ENCODE assay signal across 11 mouse cellular contexts in genomic region chr11:68285754-68286141, GRCm38 (mm10).
DNase-seq lines count a peak whose midpoint lies in the region; ATAC-seq and TF ChIP-seq lines count a peak whose summit lies in the region.
"Had no signal": no experiment of that assay in that cellular context is flagged by ENCODE, and none has a peak within 500 bp of the region (broad histone marks: within the 10 kb centered on the region; RNA-seq: fewer than 3 reads in every experiment).

No protein-coding gene starts in this region.

- H3K27ac ChIP-seq in heart, embryonic 12.5 days (ENCODE audit: poor library complexity, severe bottlenecking), result peak overlapping the region; percentile 64
- H3K27ac ChIP-seq in midbrain, embryonic 10.5 days (replicated peaks), result peak overlapping the region; percentile 74
- H3K27ac ChIP-seq in midbrain, embryonic 15.5 days, result no peak overlapping the region
- H3K27ac ChIP-seq in stomach, embryonic 16.5 days (ENCODE audit: low read length), result peak overlapping the region; percentile 78

- H3K36me3 ChIP-seq in heart, embryonic 12.5 days, result no peaks in the 10 kb centered on the region
- H3K36me3 ChIP-seq in midbrain, embryonic 10.5 days, result no peaks in the 10 kb centered on the region
- H3K36me3 ChIP-seq in midbrain, embryonic 15.5 days (replicated peaks), result no peaks in the 10 kb centered on the region
- H3K36me3 ChIP-seq in stomach, embryonic 16.5 days (ENCODE audit: control insufficient read depth, insufficient read depth, low read length), result no peaks in the 10 kb centered on the region

- 0 out of 2 replicates have a peak overlapping the region, but pooled peaks have one; percentile 38 for H3K9ac ChIP-seq in heart, embryonic 12.5 days
- no peak overlapping the region for H3K9ac ChIP-seq in midbrain, embryonic 15.5 days
- peak overlapping the region; percentile 49; the same call in 1 of the 2 replicates for H3K9ac ChIP-seq in stomach, embryonic 16.5 days (ENCODE audit: low read length)

- H3K27me3 ChIP-seq in heart, embryonic 12.5 days (replicated peaks), result no peaks in the 10 kb centered on the region
- peaks cover 53% of the 10 kb centered on the region for H3K27me3 ChIP-seq in midbrain, embryonic 10.5 days (ENCODE audit: low read depth, poor library complexity, severe bottlenecking)
- H3K27me3 ChIP-seq in midbrain, embryonic 15.5 days (replicated peaks), result 0 out of 2 replicates have a peak, but pooled peaks cover 2% of the 10 kb centered on the region
- H3K27me3 ChIP-seq in stomach, embryonic 16.5 days (ENCODE audit: control insufficient read depth, insufficient read depth, low read length), result no peaks in the 10 kb centered on the region

- 17% methylated on average over 3 of the region's 3 CpGs for WGBS in heart, embryonic 12.5 days
- WGBS in midbrain, embryonic 10.5 days, result 18% methylated on average over 3 of the region's 3 CpGs
- 17% methylated on average over 3 of the region's 3 CpGs for WGBS in midbrain, embryonic 15.5 days
- WGBS in lung, adult 2 months, result 15% methylated on average over 3 of the region's 3 CpGs
- WGBS in stomach, embryonic 16.5 days, result 31% methylated on average over 3 of the region's 3 CpGs

- TF ChIP-seq POLR2A in lung, adult 2 months (IDR thresholded peaks at IDR 0.05; ENCODE audit: borderline replicate concordance, extremely low read depth, low read depth, low read length), result no peak

- peaks cover 27% of the 10 kb centered on the region for H3K4me1 ChIP-seq in heart, embryonic 12.5 days (replicated peaks)
- peaks cover 83% of the 10 kb centered on the region for H3K4me1 ChIP-seq in midbrain, embryonic 10.5 days
- H3K4me1 ChIP-seq in midbrain, embryonic 15.5 days, result peaks cover 3% of the 10 kb centered on the region; the same call in 1 of the 2 replicates
- peaks cover 16% of the 10 kb centered on the region for H3K4me1 ChIP-seq in lung, adult 2 months (ENCODE audit: control insufficient read depth, insufficient read depth, low read length)
- peaks cover 26% of the 10 kb centered on the region for H3K4me1 ChIP-seq in stomach, embryonic 16.5 days (ENCODE audit: control insufficient read depth, insufficient read depth, low read length)

- no peak for ATAC-seq in heart, embryonic 12.5 days (ENCODE audit: insufficient number of reproducible peaks, low FRiP score)
- ATAC-seq in midbrain, embryonic 15.5 days (replicated peaks), result no peak
- peak; percentile 53; the same call in 1 of the 2 replicates for ATAC-seq in stomach, embryonic 16.5 days (ENCODE audit: insufficient read depth, low FRiP score)

- no peak overlapping the region for H3K4me3 ChIP-seq in heart, embryonic 12.5 days
- no peak overlapping the region for H3K4me3 ChIP-seq in midbrain, embryonic 10.5 days
- no peak overlapping the region for H3K4me3 ChIP-seq in midbrain, embryonic 15.5 days
- H3K4me3 ChIP-seq in lung, adult 2 months (replicated peaks; ENCODE audit: extremely low read depth, low read depth, low read length), result no peak overlapping the region
- no peak overlapping the region for H3K4me3 ChIP-seq in stomach, embryonic 16.5 days (replicated peaks; ENCODE audit: low read length)

- no peak for TF ChIP-seq CTCF in lung, adult 2 months (IDR thresholded peaks at IDR 0.05; ENCODE audit: insufficient read depth, low read length)

- DNase-seq in heart, adult 8-10 months (ENCODE audit: low spot score), result no peak
- no peak for DNase-seq in midbrain, embryonic 10.5 days (ENCODE audit: low spot score)
- DNase-seq in lung, adult 2 months, result peak; percentile 48
- no peak for DNase-seq in thymus, postnatal 10 days (ENCODE audit: low spot score in 2 of 2)
- no peak for DNase-seq in cerebellum, adult 8-10 months
- DNase-seq: embryo, embryonic 11 days; gastrocnemius, postnatal 10 days; kidney, postnatal 25 days had no signal

- no peak overlapping the region for H3K4me2 ChIP-seq in heart, embryonic 12.5 days
- H3K4me2 ChIP-seq in midbrain, embryonic 15.5 days, result no peak overlapping the region
- no peak overlapping the region for H3K4me2 ChIP-seq in stomach, embryonic 16.5 days (ENCODE audit: low read depth, low read length)

- no peaks in the 10 kb centered on the region for H3K9me3 ChIP-seq in heart, embryonic 12.5 days (replicated peaks)
- no peaks in the 10 kb centered on the region for H3K9me3 ChIP-seq in midbrain, embryonic 10.5 days (replicated peaks)
- no peaks in the 10 kb centered on the region for H3K9me3 ChIP-seq in midbrain, embryonic 15.5 days
- no peaks in the 10 kb centered on the region for H3K9me3 ChIP-seq in stomach, embryonic 16.5 days (replicated peaks; ENCODE audit: control insufficient read depth, low read length)
